Mouse (Mus musculus): ENCODE measurements around the gene Tmem117. TPM values are rescaled to one million over a fixed set of nuclear protein-coding genes. Genes with fewer than 3 reads are reported as not detected.

The Tmem117 gene
- polyA plus RNA-seq, 1 experiment from 2014 or later = 0.94 TPM

DNA sequence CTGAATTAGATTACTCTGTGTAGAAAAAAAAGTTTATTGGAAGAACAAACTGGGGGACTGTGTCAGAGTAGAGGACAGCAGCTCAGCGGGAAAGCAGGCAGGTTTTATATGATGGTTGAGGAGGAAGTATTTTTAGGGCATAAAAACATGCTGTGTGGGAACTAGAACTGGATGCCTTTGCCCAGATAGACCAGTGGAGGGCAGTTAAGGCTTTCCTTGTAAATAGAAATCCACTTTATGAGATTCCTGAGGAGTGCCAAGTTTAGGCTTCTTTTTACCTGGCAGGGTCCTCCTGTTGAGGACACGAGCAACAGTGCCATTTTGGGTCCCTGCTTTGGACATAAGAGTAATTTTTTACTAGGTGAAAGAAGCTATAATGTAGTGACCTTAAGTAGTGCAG, 218.5 kb downstream of the Tmem117 start:
- WGBS (ENCODE audit: insufficient replicate concordance) = 80% methylated on average over 2 of the region's 2 CpGs
- ATAC-seq (replicated peaks; ENCODE audit: insufficient number of reproducible peaks, low FRiP score, low TSS enrichment) = no peak
- Histone ChIP-seq H3K4me2 (no peak overlapping the region), H3K4me3 (ENCODE audit: low read depth, low read length) (no peak overlapping the region), H3K9me3 (replicated peaks; ENCODE audit: control insufficient read depth, low read length) (no peaks in the 10 kb centered on the region), H3K9ac (ENCODE audit: low read depth, low read length) (no peak overlapping the region), H3K4me1 (ENCODE audit: control insufficient read depth, insufficient read depth, low read length) (no peaks in the 10 kb centered on the region), H3K27ac (ENCODE audit: low read depth, low read length) (no peak overlapping the region), H3K27me3 (ENCODE audit: control insufficient read depth, insufficient read depth, low read length) (no peaks in the 10 kb centered on the region), H3K36me3 (ENCODE audit: control insufficient read depth, insufficient read depth, low read length) (no peaks in the 10 kb centered on the region)

GRCm38 (mm10) chr15:94859641-94860040, 230.6 kb downstream of the Tmem117 start:
- no peaks in the 10 kb centered on the region for H3K4me1 ChIP-seq (ENCODE audit: control insufficient read depth, insufficient read depth, low read length)
- no peak overlapping the region for H3K4me2 ChIP-seq
- no peak overlapping the region for H3K9ac ChIP-seq (ENCODE audit: low read depth, low read length)
- 78% methylated on average over 6 of the region's 6 CpGs for WGBS (ENCODE audit: insufficient replicate concordance)
- H3K36me3 ChIP-seq (ENCODE audit: control insufficient read depth, insufficient read depth, low read length) = no peaks in the 10 kb centered on the region
- no peaks in the 10 kb centered on the region for H3K27me3 ChIP-seq (ENCODE audit: control insufficient read depth, insufficient read depth, low read length)
- no peak overlapping the region for H3K27ac ChIP-seq (ENCODE audit: low read depth, low read length)
- H3K4me3 ChIP-seq (ENCODE audit: low read depth, low read length) = no peak overlapping the region
- ATAC-seq (replicated peaks; ENCODE audit: insufficient number of reproducible peaks, low FRiP score, low TSS enrichment) = no peak
- H3K9me3 ChIP-seq (replicated peaks; ENCODE audit: control insufficient read depth, low read length) = no peaks in the 10 kb centered on the region

GRCm38 (mm10) chr15:94861173-94861572, 232.1 kb downstream of the Tmem117 start:
- H3K9me3 ChIP-seq (replicated peaks; ENCODE audit: control insufficient read depth, low read length) = no peaks in the 10 kb centered on the region
- no peaks in the 10 kb centered on the region for H3K27me3 ChIP-seq (ENCODE audit: control insufficient read depth, insufficient read depth, low read length)
- ATAC-seq (replicated peaks; ENCODE audit: insufficient number of reproducible peaks, low FRiP score, low TSS enrichment) = no peak
- no peak overlapping the region for H3K9ac ChIP-seq (ENCODE audit: low read depth, low read length)
- H3K4me1 ChIP-seq (ENCODE audit: control insufficient read depth, insufficient read depth, low read length) = no peaks in the 10 kb centered on the region
- no peaks in the 10 kb centered on the region for H3K36me3 ChIP-seq (ENCODE audit: control insufficient read depth, insufficient read depth, low read length)
- H3K27ac ChIP-seq (ENCODE audit: low read depth, low read length) = no peak overlapping the region
- H3K4me2 ChIP-seq = no peak overlapping the region
- no peak overlapping the region for H3K4me3 ChIP-seq (ENCODE audit: low read depth, low read length)
- WGBS (ENCODE audit: insufficient replicate concordance) = 95% methylated on average over 2 of the region's 2 CpGs

DNA sequence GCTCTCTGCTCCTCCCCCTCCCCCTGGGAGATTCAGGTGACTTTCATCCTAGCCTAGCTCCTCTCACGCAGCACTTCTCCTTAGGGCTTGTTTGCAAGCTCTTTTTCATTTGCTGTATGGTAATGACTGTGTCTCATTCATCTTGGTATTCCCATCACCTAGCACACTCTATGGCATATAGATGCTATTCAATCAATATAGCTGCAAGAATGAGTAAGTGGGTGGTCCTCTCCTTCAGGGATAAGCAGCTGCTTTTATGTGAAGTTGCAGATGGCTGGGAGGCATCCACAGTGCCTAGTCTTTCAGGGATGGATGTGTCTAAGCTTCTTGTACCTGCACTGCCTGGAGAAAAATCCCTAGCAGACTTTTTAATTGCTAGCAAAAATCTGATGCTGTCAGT, 235.1 kb downstream of the Tmem117 start:
- ATAC-seq (replicated peaks; ENCODE audit: insufficient number of reproducible peaks, low FRiP score, low TSS enrichment) = no peak

DNA sequence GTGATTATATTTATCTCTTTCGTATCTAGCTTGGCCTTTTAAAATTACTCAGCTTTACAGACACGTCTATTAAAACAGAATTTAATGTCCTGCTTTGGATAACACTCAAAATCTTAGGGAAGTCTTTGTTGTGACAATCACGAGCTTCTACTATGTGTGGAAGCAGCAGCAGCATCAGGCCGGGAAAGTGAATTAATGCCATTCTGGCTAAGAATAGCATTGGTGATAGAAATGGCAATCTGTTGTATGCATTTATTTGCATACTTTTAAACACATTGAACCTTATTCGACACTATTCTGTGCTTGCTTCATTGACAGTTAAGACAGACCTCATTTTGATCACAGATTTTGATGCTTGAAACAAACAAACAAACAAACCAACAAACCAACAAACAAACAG, 239.3 kb downstream of the Tmem117 start:
- Histone ChIP-seq H3K9me3 (replicated peaks; ENCODE audit: control insufficient read depth, low read length) (no peaks in the 10 kb centered on the region), H3K36me3 (ENCODE audit: control insufficient read depth, insufficient read depth, low read length) (no peaks in the 10 kb centered on the region), H3K27me3 (ENCODE audit: control insufficient read depth, insufficient read depth, low read length) (no peaks in the 10 kb centered on the region), H3K9ac (ENCODE audit: low read depth, low read length) (no peak overlapping the region), H3K4me2 (no peak overlapping the region), H3K4me1 (ENCODE audit: control insufficient read depth, insufficient read depth, low read length) (no peaks in the 10 kb centered on the region), H3K4me3 (ENCODE audit: low read depth, low read length) (no peak overlapping the region), H3K27ac (ENCODE audit: low read depth, low read length) (no peak overlapping the region)
- 73% methylated on average over 5 of the region's 5 CpGs for WGBS (ENCODE audit: insufficient replicate concordance)
- ATAC-seq (replicated peaks; ENCODE audit: insufficient number of reproducible peaks, low FRiP score, low TSS enrichment) = no peak

More for the DNA sequence above, 235.1 kb downstream of the Tmem117 start:
- Histone ChIP-seq H3K4me3 (ENCODE audit: low read depth, low read length) (no peak overlapping the region), H3K9ac (ENCODE audit: low read depth, low read length) (no peak overlapping the region), H3K27me3 (ENCODE audit: control insufficient read depth, insufficient read depth, low read length) (no peaks in the 10 kb centered on the region), H3K27ac (ENCODE audit: low read depth, low read length) (no peak overlapping the region), H3K4me2 (no peak overlapping the region), H3K4me1 (ENCODE audit: control insufficient read depth, insufficient read depth, low read length) (no peaks in the 10 kb centered on the region), H3K9me3 (replicated peaks; ENCODE audit: control insufficient read depth, low read length) (no peaks in the 10 kb centered on the region), H3K36me3 (ENCODE audit: control insufficient read depth, insufficient read depth, low read length) (no peaks in the 10 kb centered on the region)
- WGBS (ENCODE audit: insufficient replicate concordance) = 36% methylated on average over 1 of the region's 1 CpGs

DNA sequence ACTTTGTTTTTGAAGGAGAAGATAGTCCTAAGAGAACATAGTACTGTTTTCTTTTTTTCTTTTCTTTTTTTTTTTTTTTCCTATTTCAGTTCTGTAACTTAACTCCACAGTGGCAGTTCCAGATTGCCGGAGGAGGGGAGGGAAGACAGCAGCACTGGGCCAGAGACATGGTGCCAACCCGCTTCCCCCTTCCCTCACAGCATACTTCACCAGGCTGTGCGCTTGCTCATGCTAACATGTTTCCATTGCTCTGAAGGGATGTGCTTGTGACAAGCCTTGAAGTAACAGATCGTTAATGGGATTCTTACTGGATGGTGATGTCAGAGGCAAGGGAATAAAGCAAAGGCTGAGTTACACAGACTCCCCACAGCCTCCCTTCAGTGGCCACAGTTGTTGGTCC, 256.0 kb downstream of the Tmem117 start:
- Histone ChIP-seq H3K36me3 (ENCODE audit: control insufficient read depth, insufficient read depth, low read length) (no peaks in the 10 kb centered on the region), H3K9me3 (replicated peaks; ENCODE audit: control insufficient read depth, low read length) (no peaks in the 10 kb centered on the region), H3K4me1 (ENCODE audit: control insufficient read depth, insufficient read depth, low read length) (no peaks in the 10 kb centered on the region), H3K9ac (ENCODE audit: low read depth, low read length) (no peak overlapping the region), H3K4me2 (no peak overlapping the region), H3K4me3 (ENCODE audit: low read depth, low read length) (no peak overlapping the region), H3K27me3 (ENCODE audit: control insufficient read depth, insufficient read depth, low read length) (no peaks in the 10 kb centered on the region), H3K27ac (ENCODE audit: low read depth, low read length) (no peak overlapping the region)
- no peak for ATAC-seq (replicated peaks; ENCODE audit: insufficient number of reproducible peaks, low FRiP score, low TSS enrichment)
- 72% methylated on average over 4 of the region's 4 CpGs for WGBS (ENCODE audit: insufficient replicate concordance)

- WGBS (ENCODE audit: insufficient replicate concordance) = 78% methylated on average over 1 of the region's 1 CpGs
- no peak for ATAC-seq (replicated peaks; ENCODE audit: insufficient number of reproducible peaks, low FRiP score, low TSS enrichment)
- H3K4me3 ChIP-seq (ENCODE audit: low read depth, low read length) = no peak overlapping the region
- H3K9ac ChIP-seq (ENCODE audit: low read depth, low read length) = no peak overlapping the region
- H3K9me3 ChIP-seq (replicated peaks; ENCODE audit: control insufficient read depth, low read length) = no peaks in the 10 kb centered on the region
- H3K4me2 ChIP-seq = no peak overlapping the region
- H3K27me3 ChIP-seq (ENCODE audit: control insufficient read depth, insufficient read depth, low read length) = no peaks in the 10 kb centered on the region
- no peaks in the 10 kb centered on the region for H3K4me1 ChIP-seq (ENCODE audit: control insufficient read depth, insufficient read depth, low read length)
- H3K36me3 ChIP-seq (ENCODE audit: control insufficient read depth, insufficient read depth, low read length) = no peaks in the 10 kb centered on the region
- H3K27ac ChIP-seq (ENCODE audit: low read depth, low read length) = no peak overlapping the region
Observed at GRCm38 (mm10) chr15:94893201-94893600, 264.2 kb downstream of the Tmem117 start.

DNA sequence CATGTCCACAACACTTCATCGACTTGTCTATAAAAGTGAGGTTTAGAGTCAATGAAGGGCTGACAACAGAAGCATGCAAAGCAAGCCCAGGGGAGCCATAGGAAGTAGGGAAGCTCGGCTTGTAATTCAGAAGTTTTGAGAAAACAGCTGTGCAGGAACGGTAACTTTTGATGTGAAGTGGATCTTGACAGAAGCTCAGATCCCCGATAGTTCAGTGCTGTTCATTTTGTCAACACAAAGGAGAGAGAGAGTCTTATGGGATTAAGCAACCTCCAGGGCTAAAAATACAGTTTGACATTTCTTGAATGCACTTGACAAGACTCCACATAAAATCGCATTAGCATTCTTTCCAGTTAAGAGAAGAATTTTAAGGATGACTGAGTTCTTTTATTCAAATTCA, 265.1 kb downstream of the Tmem117 start:
- no peak overlapping the region for H3K4me3 ChIP-seq (ENCODE audit: low read depth, low read length)
- no peaks in the 10 kb centered on the region for H3K27me3 ChIP-seq (ENCODE audit: control insufficient read depth, insufficient read depth, low read length)
- WGBS (ENCODE audit: insufficient replicate concordance) = 51% methylated on average over 5 of the region's 5 CpGs
- no peak overlapping the region for H3K27ac ChIP-seq (ENCODE audit: low read depth, low read length)
- no peak overlapping the region for H3K4me2 ChIP-seq
- no peaks in the 10 kb centered on the region for H3K4me1 ChIP-seq (ENCODE audit: control insufficient read depth, insufficient read depth, low read length)
- H3K9ac ChIP-seq (ENCODE audit: low read depth, low read length) = no peak overlapping the region
- H3K36me3 ChIP-seq (ENCODE audit: control insufficient read depth, insufficient read depth, low read length) = no peaks in the 10 kb centered on the region
- ATAC-seq (replicated peaks; ENCODE audit: insufficient number of reproducible peaks, low FRiP score, low TSS enrichment) = no peak
- no peaks in the 10 kb centered on the region for H3K9me3 ChIP-seq (replicated peaks; ENCODE audit: control insufficient read depth, low read length)

DNA sequence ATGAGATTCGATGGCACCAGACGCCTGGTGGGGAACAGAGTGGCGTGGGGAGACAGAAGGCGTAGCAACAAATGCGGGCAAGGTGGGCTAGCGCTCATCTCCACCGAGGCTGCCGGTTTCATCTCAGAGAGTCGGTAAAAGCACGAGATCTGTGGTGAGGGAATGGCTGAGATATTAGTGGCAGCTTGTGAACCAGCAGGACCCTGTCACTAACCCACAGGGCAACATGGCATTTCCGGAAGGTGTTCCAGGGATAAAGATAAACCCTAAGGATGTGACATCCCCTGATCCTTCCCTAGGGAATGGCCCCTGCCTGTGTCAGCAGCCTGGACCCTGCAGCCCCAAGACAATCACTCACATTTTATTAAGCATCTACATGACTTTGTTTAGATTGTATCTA, 266.6 kb downstream of the Tmem117 start:
- ATAC-seq (replicated peaks; ENCODE audit: insufficient number of reproducible peaks, low FRiP score, low TSS enrichment) = no peak
- H3K27me3 ChIP-seq (ENCODE audit: control insufficient read depth, insufficient read depth, low read length) = no peaks in the 10 kb centered on the region
- 87% methylated on average over 11 of the region's 11 CpGs for WGBS (ENCODE audit: insufficient replicate concordance)
- H3K9me3 ChIP-seq (replicated peaks; ENCODE audit: control insufficient read depth, low read length) = no peaks in the 10 kb centered on the region
- no peak overlapping the region for H3K9ac ChIP-seq (ENCODE audit: low read depth, low read length)
- no peaks in the 10 kb centered on the region for H3K36me3 ChIP-seq (ENCODE audit: control insufficient read depth, insufficient read depth, low read length)
- H3K4me1 ChIP-seq (ENCODE audit: control insufficient read depth, insufficient read depth, low read length) = no peaks in the 10 kb centered on the region
- H3K4me2 ChIP-seq = no peak overlapping the region
- no peak overlapping the region for H3K27ac ChIP-seq (ENCODE audit: low read depth, low read length)
- H3K4me3 ChIP-seq (ENCODE audit: low read depth, low read length) = no peak overlapping the region
